Mouse (Mus musculus): ENCODE results near the gene Osm. TPM values are rescaled to one million over a fixed set of nuclear protein-coding genes. Genes with fewer than 3 reads are reported as not detected.

Osm gene
- polyA plus RNA-seq, 1 experiment from 2014 or later, result not detected

DNA sequence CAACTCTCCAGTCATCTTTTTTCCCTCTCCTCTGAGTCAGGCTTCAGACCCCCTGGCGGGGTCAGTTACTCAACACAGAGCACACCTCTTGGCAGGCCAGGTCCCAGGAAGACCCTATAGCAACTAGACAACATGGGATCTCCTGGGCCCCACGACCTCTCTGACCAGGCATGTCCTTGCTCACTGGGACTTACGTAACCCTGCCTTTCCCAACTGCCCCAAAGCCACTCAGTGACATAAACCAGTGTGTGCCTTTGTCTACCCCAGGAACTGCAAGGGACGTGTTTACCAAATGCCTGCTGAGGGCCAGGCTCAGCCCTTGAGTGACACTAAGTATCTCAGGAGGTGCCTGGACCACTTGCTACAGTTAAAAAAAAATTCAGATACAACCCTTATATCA is 6.4 kb upstream of the Osm start:
- Histone ChIP-seq H3K4me2 (no peak overlapping the region), H3K27ac (no peak overlapping the region), H3K36me3 (no peaks in the 10 kb centered on the region), H3K4me1 (no peaks in the 10 kb centered on the region), H3K27me3 (no peaks in the 10 kb centered on the region), H3K9ac (no peak overlapping the region), H3K4me3 (no peak overlapping the region), H3K9me3 (no peaks in the 10 kb centered on the region)
- 67% methylated on average over 4 of the region's 4 CpGs for WGBS
- ATAC-seq (ENCODE audit: insufficient number of reproducible peaks, insufficient read depth, low FRiP score, low TSS enrichment, low read depth), result no peak

DNA sequence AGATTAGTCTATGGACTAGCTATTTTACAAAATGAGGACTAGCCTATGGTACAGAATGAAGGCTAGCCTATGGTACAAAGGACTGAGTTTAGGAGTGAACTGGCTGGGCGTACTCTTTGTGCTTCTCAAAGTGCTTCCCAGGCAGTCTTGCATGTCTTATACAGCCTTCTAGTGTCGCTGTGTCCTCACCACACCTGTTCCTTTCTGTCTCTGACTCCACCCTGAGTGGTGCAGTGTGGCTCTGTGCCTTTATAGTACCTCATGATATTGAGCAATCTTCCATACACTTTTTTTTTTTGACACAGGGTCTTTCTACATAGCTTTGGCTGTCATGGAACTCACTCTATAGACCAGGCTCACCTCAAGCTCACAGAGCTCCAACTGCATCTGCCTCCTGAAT is 4.8 kb upstream of the Osm start:
- no peak overlapping the region for H3K4me2 ChIP-seq

DNA sequence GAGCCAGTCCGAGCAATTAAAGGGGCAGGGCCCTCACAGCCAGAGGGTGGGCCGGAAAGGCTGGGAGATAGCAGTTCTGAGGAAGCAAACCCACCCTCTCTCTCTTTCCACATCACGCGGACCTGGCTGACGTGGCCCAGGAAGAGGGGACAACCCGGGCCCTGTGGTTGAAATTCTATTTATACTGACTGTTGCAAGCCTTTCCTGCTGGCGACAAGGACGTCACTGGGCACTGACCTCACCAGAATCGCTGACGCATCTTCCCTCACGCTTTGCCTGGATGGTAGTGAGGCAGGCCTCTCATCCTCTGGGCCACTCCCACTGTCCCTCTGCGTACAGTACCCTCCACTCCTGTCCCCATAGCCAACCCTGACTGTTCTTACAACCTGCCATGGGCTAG is 3.6 kb upstream of the Osm start:
- Histone ChIP-seq H3K9ac (no peak overlapping the region), H3K27me3 (no peaks in the 10 kb centered on the region), H3K27ac (no peak overlapping the region), H3K4me1 (no peaks in the 10 kb centered on the region), H3K4me2 (no peak overlapping the region), H3K4me3 (no peak overlapping the region), H3K9me3 (no peaks in the 10 kb centered on the region), H3K36me3 (no peaks in the 10 kb centered on the region)
- WGBS, result 57% methylated on average over 12 of the region's 12 CpGs
- ATAC-seq (ENCODE audit: insufficient number of reproducible peaks, insufficient read depth, low FRiP score, low TSS enrichment, low read depth), result no peak

More for the DNA sequence above, 4.8 kb upstream of the Osm start:
- H3K36me3 ChIP-seq, result no peaks in the 10 kb centered on the region
- ATAC-seq (ENCODE audit: insufficient number of reproducible peaks, insufficient read depth, low FRiP score, low TSS enrichment, low read depth), result no peak
- no peak overlapping the region for H3K9ac ChIP-seq
- no peak overlapping the region for H3K4me3 ChIP-seq
- no peaks in the 10 kb centered on the region for H3K4me1 ChIP-seq
- H3K9me3 ChIP-seq, result no peaks in the 10 kb centered on the region
- no peaks in the 10 kb centered on the region for H3K27me3 ChIP-seq
- 88% methylated on average over 2 of the region's 2 CpGs for WGBS
- no peak overlapping the region for H3K27ac ChIP-seq

DNA sequence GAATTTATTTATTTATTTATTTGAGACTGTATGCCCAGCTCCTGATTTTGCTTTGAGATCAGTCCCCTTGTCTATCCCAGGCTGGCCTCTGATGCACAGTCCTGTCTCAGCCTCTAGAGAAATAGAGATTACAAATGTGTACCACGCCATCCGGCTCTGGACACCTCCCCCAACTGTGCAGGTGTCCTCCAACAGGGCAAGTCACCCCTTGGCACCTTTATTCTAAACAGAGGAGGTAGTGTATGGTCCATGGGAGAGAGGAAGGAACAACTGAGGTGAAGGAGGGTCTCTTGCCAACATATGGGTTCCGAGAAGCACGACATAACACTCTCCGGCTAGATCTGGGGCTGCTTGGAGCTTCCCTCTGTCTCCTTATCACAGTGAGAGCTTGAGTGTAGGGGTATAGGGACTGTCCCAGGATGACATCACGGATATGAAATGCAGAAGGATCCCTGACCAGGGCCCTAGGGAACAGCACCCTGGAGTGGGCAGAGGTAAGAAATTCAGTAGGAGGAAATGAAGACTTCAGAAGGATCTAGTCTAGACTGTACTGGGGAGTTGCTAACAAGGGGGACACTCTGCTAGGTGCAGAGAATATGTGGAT is 1.1 kb upstream of the Osm start:
- 88% methylated on average over 6 of the region's 6 CpGs for WGBS
- Histone ChIP-seq H3K9me3 (0 out of 2 replicates have a peak, but pooled peaks cover 3% of the 10 kb centered on the region), H3K4me1 (no peaks in the 10 kb centered on the region), H3K9ac (no peak overlapping the region), H3K4me2 (no peak overlapping the region), H3K36me3 (no peaks in the 10 kb centered on the region), H3K27me3 (no peaks in the 10 kb centered on the region), H3K4me3 (no peak overlapping the region), H3K27ac (no peak overlapping the region)
- no peak for ATAC-seq (ENCODE audit: insufficient number of reproducible peaks, insufficient read depth, low FRiP score, low TSS enrichment, low read depth)

DNA sequence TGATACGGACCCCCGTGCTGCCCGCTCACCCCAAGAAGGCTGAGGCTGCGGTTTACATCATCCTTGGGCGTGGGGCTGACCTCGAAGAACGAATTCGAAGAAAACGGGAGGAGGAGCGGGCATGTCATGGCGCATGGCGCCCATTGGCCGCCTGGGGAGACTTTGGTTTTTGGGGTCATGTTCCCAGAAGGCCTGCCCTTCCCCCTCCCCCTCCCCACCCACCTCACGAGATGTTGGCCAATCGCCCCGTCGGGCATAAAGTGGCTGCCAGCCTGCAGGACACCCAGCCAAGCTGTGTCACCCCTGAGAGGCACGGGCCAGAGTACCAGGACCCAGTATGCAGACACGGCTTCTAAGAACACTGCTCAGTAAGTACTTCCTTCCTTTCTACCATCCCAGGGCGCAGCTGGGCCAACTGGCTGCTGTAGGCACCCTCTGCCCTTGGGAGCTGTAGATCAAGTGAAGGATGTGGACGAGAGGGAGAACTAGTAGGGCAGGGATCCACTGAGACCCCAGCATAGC is 387 bp downstream of the Osm start:
- H3K9ac ChIP-seq, result no peak overlapping the region
- no peak overlapping the region for H3K4me2 ChIP-seq
- H3K4me3 ChIP-seq, result no peak overlapping the region
- no peaks in the 10 kb centered on the region for H3K4me1 ChIP-seq
- no peak for ATAC-seq (ENCODE audit: insufficient number of reproducible peaks, insufficient read depth, low FRiP score, low TSS enrichment, low read depth)
- WGBS, result 92% methylated on average over 21 of the region's 21 CpGs
- no peaks in the 10 kb centered on the region for H3K27me3 ChIP-seq
- no peaks in the 10 kb centered on the region for H3K36me3 ChIP-seq
- no peak overlapping the region for H3K27ac ChIP-seq
- H3K9me3 ChIP-seq, result 0 out of 2 replicates have a peak, but pooled peaks cover 3% of the 10 kb centered on the region

DNA sequence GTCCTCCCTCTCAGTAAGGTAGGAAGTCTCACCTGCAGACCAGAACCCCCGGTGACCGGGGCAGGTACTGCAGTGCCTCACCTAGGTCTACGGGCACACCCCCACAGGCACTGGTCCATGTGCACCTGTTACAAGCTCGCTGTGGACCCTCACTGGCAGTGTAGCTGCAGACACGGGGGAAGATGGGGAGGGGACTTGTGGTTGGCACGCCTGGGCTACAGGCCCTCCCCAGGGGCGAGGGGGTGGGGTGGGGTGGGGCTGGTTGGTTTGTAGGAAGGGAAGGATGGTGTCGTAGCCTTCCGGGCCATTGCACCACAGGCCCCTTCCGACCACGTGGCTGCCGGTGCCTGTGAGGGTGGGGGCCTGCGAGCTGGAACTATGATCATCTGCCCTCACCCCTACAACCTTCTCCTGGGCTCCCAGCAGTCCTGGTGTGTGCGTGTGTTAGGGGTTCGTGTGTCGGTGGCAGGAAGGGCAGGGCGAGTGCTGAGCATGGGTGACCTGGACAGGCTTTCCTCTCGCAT is 1.2 kb downstream of the Osm start:
- H3K4me2 ChIP-seq, result no peak overlapping the region
- 0 out of 2 replicates have a peak, but pooled peaks cover 3% of the 10 kb centered on the region for H3K9me3 ChIP-seq
- no peaks in the 10 kb centered on the region for H3K36me3 ChIP-seq
- WGBS, result 82% methylated on average over 18 of the region's 18 CpGs
- H3K4me3 ChIP-seq, result no peak overlapping the region
- no peak overlapping the region for H3K9ac ChIP-seq
- H3K27ac ChIP-seq, result no peak overlapping the region
- ATAC-seq (ENCODE audit: insufficient number of reproducible peaks, insufficient read depth, low FRiP score, low TSS enrichment, low read depth), result no peak
- no peaks in the 10 kb centered on the region for H3K27me3 ChIP-seq
- no peaks in the 10 kb centered on the region for H3K4me1 ChIP-seq

DNA sequence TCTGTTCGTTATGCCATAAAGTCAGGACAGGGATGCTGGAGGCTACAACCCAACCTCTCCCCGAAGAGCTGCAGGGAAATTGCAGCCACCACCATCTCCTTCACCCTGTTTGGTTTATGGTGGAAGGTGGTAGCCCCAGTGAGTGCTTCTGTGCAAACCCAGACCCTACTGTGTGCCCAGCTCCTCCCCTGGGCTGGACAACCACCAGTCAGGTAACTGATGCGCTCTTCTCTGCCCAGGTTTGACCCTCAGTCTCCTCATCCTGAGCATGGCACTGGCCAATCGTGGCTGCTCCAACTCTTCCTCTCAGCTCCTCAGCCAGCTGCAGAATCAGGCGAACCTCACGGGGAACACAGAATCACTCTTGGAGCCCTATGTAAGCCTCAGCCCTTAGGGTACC is 1.9 kb downstream of the Osm start:
- Histone ChIP-seq H3K36me3 (no peaks in the 10 kb centered on the region), H3K4me2 (no peak overlapping the region), H3K4me1 (no peaks in the 10 kb centered on the region), H3K9ac (no peak overlapping the region), H3K9me3 (0 out of 2 replicates have a peak, but pooled peaks cover 3% of the 10 kb centered on the region), H3K27me3 (no peaks in the 10 kb centered on the region), H3K4me3 (no peak overlapping the region), H3K27ac (no peak overlapping the region)
- 87% methylated on average over 6 of the region's 6 CpGs for WGBS
- no peak for ATAC-seq (ENCODE audit: insufficient number of reproducible peaks, insufficient read depth, low FRiP score, low TSS enrichment, low read depth)

DNA sequence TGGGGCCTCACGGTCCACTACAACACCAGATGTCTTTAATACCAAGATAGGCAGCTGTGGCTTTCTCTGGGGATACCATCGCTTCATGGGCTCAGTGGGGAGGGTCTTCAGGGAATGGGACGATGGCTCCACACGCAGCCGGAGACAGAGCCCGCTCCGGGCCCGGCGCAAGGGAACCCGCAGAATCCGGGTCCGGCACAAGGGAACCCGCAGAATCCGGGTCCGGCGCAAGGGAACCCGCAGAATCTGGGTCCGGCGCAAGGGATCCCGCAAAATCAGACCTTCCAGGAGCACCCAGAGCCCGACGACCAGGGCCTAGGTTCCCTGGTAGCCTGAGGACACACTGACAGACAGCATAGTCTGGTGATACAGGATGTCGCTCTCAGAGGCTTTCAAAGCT is 3.5 kb downstream of the Osm start:
- Histone ChIP-seq H3K27me3 (no peaks in the 10 kb centered on the region), H3K4me3 (no peak overlapping the region), H3K9me3 (0 out of 2 replicates have a peak, but pooled peaks cover 3% of the 10 kb centered on the region), H3K9ac (no peak overlapping the region), H3K4me2 (no peak overlapping the region), H3K4me1 (no peaks in the 10 kb centered on the region), H3K27ac (no peak overlapping the region), H3K36me3 (no peaks in the 10 kb centered on the region)
- ATAC-seq (ENCODE audit: insufficient number of reproducible peaks, insufficient read depth, low FRiP score, low TSS enrichment, low read depth), result no peak
- 84% methylated on average over 23 of the region's 23 CpGs for WGBS

DNA sequence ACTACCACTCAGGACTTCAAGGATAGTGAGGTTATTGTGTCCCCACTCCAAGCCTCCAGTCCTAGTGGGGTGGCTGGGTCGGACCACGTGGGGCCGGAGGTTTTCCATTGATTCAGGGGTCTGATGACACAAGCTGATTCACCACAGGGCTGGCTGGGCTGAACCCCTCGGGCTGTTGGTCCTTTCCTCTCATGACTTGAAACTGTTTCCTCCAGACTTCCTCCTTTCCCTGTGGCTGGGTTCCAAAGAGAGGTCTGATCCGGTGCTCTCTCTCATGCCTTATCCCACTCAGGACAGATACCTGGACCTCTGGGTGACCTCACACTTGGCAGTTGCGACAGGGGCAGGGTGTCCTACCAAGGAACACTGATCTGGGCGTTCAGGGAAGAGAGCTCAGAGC is 3.9 kb downstream of the Osm start:
- Histone ChIP-seq H3K27me3 (no peaks in the 10 kb centered on the region), H3K4me1 (no peaks in the 10 kb centered on the region), H3K9ac (no peak overlapping the region), H3K4me2 (no peak overlapping the region), H3K9me3 (0 out of 2 replicates have a peak, but pooled peaks cover 3% of the 10 kb centered on the region), H3K36me3 (no peaks in the 10 kb centered on the region), H3K27ac (no peak overlapping the region), H3K4me3 (no peak overlapping the region)
- 63% methylated on average over 7 of the region's 7 CpGs for WGBS
- no peak for ATAC-seq (ENCODE audit: insufficient number of reproducible peaks, insufficient read depth, low FRiP score, low TSS enrichment, low read depth)

DNA sequence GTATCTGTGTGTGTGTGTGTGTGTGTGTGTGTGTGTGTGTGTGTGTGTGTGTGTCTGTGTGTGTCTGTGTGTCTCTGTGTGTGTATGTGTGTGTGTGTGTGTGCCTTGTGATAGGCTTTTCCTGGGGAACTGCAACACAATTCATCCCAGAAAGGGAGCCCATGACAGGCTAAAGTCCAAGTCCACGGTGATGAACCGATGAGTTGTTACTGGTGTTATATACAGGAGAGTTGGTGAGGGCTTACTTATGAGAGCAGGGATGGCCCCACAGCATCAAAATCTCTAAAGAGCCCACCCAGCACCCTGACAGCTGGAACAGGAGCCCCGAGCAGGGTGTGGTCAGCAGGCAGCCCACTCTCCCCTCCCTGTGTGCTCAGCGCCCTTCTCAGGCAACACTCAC is 5.0 kb downstream of the Osm start:
- no peak for ATAC-seq (ENCODE audit: insufficient number of reproducible peaks, insufficient read depth, low FRiP score, low TSS enrichment, low read depth)
- Histone ChIP-seq H3K4me1 (no peaks in the 10 kb centered on the region; the same call in 1 of the 2 replicates), H3K9me3 (0 out of 2 replicates have a peak, but pooled peaks cover 3% of the 10 kb centered on the region), H3K36me3 (no peaks in the 10 kb centered on the region), H3K27ac (no peak overlapping the region), H3K4me3 (no peak overlapping the region), H3K4me2 (no peak overlapping the region), H3K9ac (no peak overlapping the region), H3K27me3 (no peaks in the 10 kb centered on the region)
- WGBS, result 77% methylated on average over 4 of the region's 4 CpGs

DNA sequence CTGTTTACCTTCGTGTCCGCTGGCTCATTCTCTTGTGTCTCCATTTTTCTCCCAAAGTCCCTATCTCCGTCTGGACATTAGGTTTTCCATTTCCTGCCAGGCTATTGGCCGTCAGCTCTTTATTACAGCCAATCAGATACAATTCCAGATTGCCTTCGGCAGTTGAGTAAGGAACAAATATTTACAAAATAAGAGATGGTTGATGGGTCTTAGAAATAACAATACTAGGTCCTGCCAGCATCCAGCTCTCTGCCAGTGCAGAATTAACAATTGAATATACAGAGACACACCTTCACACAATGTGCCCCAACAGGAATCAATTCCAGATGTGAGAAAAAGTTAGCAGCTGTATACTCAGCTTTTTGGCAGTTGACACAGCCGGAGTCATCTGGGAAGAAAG is 9.9 kb downstream of the Osm start:
- H3K4me3 ChIP-seq, result no peak overlapping the region
- H3K36me3 ChIP-seq, result no peaks in the 10 kb centered on the region
- no peak overlapping the region for H3K9ac ChIP-seq
- peaks cover 4% of the 10 kb centered on the region; the same call in 1 of the 2 replicates for H3K4me1 ChIP-seq
- H3K27ac ChIP-seq, result no peak overlapping the region
- no peaks in the 10 kb centered on the region for H3K27me3 ChIP-seq
- ATAC-seq (ENCODE audit: insufficient number of reproducible peaks, insufficient read depth, low FRiP score, low TSS enrichment, low read depth), result no peak
- H3K9me3 ChIP-seq, result no peaks in the 10 kb centered on the region
- WGBS, result 53% methylated on average over 6 of the region's 6 CpGs
- no peak overlapping the region for H3K4me2 ChIP-seq

DNA sequence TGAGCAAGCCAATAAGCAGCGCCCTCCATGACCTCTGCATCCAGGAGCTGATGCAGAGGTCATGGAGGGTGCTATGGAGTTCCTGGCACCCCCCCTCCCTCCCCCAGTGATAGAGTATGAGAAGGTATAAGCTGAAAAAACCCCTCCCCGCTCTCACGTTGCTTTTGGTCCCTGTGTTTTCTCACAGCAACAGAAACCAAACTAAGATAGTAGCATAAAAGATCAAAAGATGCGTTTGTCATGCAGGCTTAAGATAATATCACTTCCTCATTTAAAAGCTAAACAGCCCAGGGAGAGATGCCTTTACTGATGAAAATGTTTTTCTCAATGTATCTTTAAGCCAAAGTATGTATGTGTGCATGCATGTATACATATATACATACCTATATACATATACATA is 10.4 kb downstream of the Osm start:
- 50% methylated on average over 4 of the region's 4 CpGs for WGBS
- Histone ChIP-seq H3K36me3 (no peaks in the 10 kb centered on the region), H3K27ac (no peak overlapping the region), H3K4me2 (no peak overlapping the region), H3K4me3 (no peak overlapping the region), H3K9ac (no peak overlapping the region), H3K9me3 (no peaks in the 10 kb centered on the region), H3K4me1 (peaks cover 4% of the 10 kb centered on the region; the same call in 1 of the 2 replicates), H3K27me3 (no peaks in the 10 kb centered on the region)
- ATAC-seq (ENCODE audit: insufficient number of reproducible peaks, insufficient read depth, low FRiP score, low TSS enrichment, low read depth), result no peak

Data from embryonic facial prominence, embryonic 13.5 days (tissue).